ENCODE assay signal across 13 mouse cellular contexts in the genomic region with DNA sequence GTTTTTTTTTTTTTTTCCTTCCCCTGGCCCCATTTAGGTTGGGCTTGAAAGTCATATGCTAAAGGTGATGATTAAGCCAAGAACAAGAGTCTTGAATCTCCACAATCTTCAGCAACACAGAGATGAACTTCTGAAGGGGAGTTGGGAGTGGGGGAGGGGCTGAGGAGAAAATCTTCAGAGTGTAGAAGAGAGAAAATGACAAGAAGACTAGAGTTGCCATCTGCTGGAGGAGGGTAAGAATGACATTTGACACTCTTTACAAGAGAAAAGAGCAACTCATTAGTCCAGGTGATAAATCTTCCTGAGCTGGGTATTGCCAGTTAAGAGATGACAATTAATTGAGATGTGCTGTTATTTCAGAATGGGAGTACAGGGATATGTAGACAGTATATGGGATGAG. TPM values are rescaled to one million over a fixed set of nuclear protein-coding genes. Genes with fewer than 3 reads are reported as not detected.
DNase-seq lines count a peak whose midpoint lies in the region; ATAC-seq and TF ChIP-seq lines count a peak whose summit lies in the region.
"Had no signal": no experiment of that assay in that cellular context is flagged by ENCODE, and none has a peak within 500 bp of the region (broad histone marks: within the 10 kb centered on the region; RNA-seq: fewer than 3 reads in every experiment).

No protein-coding gene starts in this region.

- H3K4me3 ChIP-seq in forebrain, postnatal 0 days (ENCODE audit: low read depth, low read length), result no peak overlapping the region
- H3K4me3 ChIP-seq in forebrain, embryonic 13.5 days, result no peak overlapping the region
- H3K4me3 ChIP-seq in embryonic facial prominence, embryonic 10.5 days, result no peak overlapping the region
- no peak overlapping the region for H3K4me3 ChIP-seq in heart, embryonic 10.5 days
- H3K4me3 ChIP-seq: heart, adult 2 months had no signal

- H3K27ac ChIP-seq in forebrain, postnatal 0 days (ENCODE audit: low read depth, low read length), result no peak overlapping the region
- H3K27ac ChIP-seq in forebrain, embryonic 13.5 days, result no peak overlapping the region
- no peak overlapping the region for H3K27ac ChIP-seq in embryonic facial prominence, embryonic 10.5 days (replicated peaks)
- no peak overlapping the region for H3K27ac ChIP-seq in heart, embryonic 10.5 days
- H3K27ac ChIP-seq: heart, adult 2 months; liver, embryonic 14.5 days had no signal

- H3K4me2 ChIP-seq in forebrain, postnatal 0 days (ENCODE audit: low read depth), result no peak overlapping the region
- no peak overlapping the region for H3K4me2 ChIP-seq in forebrain, embryonic 13.5 days

- no peaks in the 10 kb centered on the region for H3K9me3 ChIP-seq in forebrain, postnatal 0 days (ENCODE audit: low read length)
- no peaks in the 10 kb centered on the region for H3K9me3 ChIP-seq in forebrain, embryonic 13.5 days (replicated peaks)
- no peaks in the 10 kb centered on the region for H3K9me3 ChIP-seq in embryonic facial prominence, embryonic 10.5 days
- no peaks in the 10 kb centered on the region for H3K9me3 ChIP-seq in heart, embryonic 10.5 days

- DNase-seq in forebrain, postnatal 0 days, result peak; percentile 56
- DNase-seq in left cerebral cortex, postnatal 14 days (ENCODE audit: low spot score in 2 of 2), result peak; percentile 53 to 63
- no peak for DNase-seq in left cerebral cortex, postnatal 36 days (ENCODE audit: low spot score in 2 of 2)
- peak; percentile 38 for DNase-seq in ES-CJ7 (ENCODE audit: low read depth, low spot score)
- peak; percentile 13 for DNase-seq in embryonic facial prominence, embryonic 10.5 days (ENCODE audit: low spot score)
- no peak for DNase-seq in testis, postnatal 14 days (ENCODE audit: low spot score)
- DNase-seq in heart, embryonic 10.5 days (ENCODE audit: low spot score), result no peak
- DNase-seq: cerebellum, adult 9-10 months; heart, adult 2 months had no signal

- H3K36me3 ChIP-seq in forebrain, postnatal 0 days (ENCODE audit: insufficient read depth), result no peaks in the 10 kb centered on the region
- H3K36me3 ChIP-seq in forebrain, embryonic 13.5 days (ENCODE audit: poor library complexity, severe bottlenecking), result no peaks in the 10 kb centered on the region
- no peaks in the 10 kb centered on the region for H3K36me3 ChIP-seq in embryonic facial prominence, embryonic 10.5 days (replicated peaks)
- no peaks in the 10 kb centered on the region for H3K36me3 ChIP-seq in heart, embryonic 10.5 days

- TF ChIP-seq CTCF in forebrain, postnatal 0 days (IDR thresholded peaks at IDR 0.05; ENCODE audit: low read depth), result peak; percentile 57

- H3K9ac ChIP-seq in forebrain, postnatal 0 days, result no peak overlapping the region
- no peak overlapping the region for H3K9ac ChIP-seq in forebrain, embryonic 13.5 days
- H3K9ac ChIP-seq: liver, embryonic 14.5 days had no signal

- H3K27me3 ChIP-seq in forebrain, postnatal 0 days (ENCODE audit: insufficient read depth, low read length), result no peaks in the 10 kb centered on the region
- H3K27me3 ChIP-seq in forebrain, embryonic 13.5 days, result no peaks in the 10 kb centered on the region
- no peaks in the 10 kb centered on the region for H3K27me3 ChIP-seq in embryonic facial prominence, embryonic 10.5 days (replicated peaks; ENCODE audit: low read depth, poor library complexity, severe bottlenecking)
- no peaks in the 10 kb centered on the region for H3K27me3 ChIP-seq in heart, embryonic 10.5 days (ENCODE audit: insufficient read depth, poor library complexity, severe bottlenecking)

- peaks cover 8% of the 10 kb centered on the region; the same call in 1 of the 2 replicates for H3K4me1 ChIP-seq in forebrain, postnatal 0 days (ENCODE audit: insufficient read depth)
- H3K4me1 ChIP-seq in forebrain, embryonic 13.5 days, result peaks cover 38% of the 10 kb centered on the region
- 0 out of 2 replicates have a peak, but pooled peaks cover 2% of the 10 kb centered on the region for H3K4me1 ChIP-seq in embryonic facial prominence, embryonic 10.5 days
- no peaks in the 10 kb centered on the region; the same call in 1 of the 2 replicates for H3K4me1 ChIP-seq in heart, embryonic 10.5 days

- intact Hi-C loops in left cerebral cortex, postnatal 14 days (cut with DNase I), result no loop called here
- intact Hi-C loops in left cerebral cortex, postnatal 36 days (cut with DNase I), result no loop called here

- ATAC-seq in forebrain, postnatal 0 days, result no peak
- no peak for ATAC-seq in forebrain, embryonic 13.5 days
- ATAC-seq: activated CD4-positive, CD25-positive, alpha-beta regulatory T cell, adult 4 months had no signal

RNA-seq across cellular contexts. Expression of a gene that starts 23.6 kb away (rescaled TPM):
- 52.2 and 55.3 TPM in 2 replicates for total RNA-seq in forebrain, postnatal 0 days (2014; rRNA removed)
- polyA plus RNA-seq in forebrain, postnatal 0 days (2015; fragmentation: Nextera tagmentation; extraction: Ambion mirVana), result 74.1 and 74.7 TPM in 2 replicates
- 23.9 and 25.2 TPM in 2 replicates for polyA plus RNA-seq in forebrain, embryonic 13.5 days (2015; fragmentation: Nextera tagmentation; extraction: Ambion mirVana)
- 10 to 100 TPM; 90.0 to 91.8 TPM for total RNA-seq in left cerebral cortex, postnatal 14 days (2021)
- 10 to 100 TPM; 62.7 to 63.9 TPM for total RNA-seq in left cerebral cortex, postnatal 36 days (2021)
- polyA plus RNA-seq in embryonic facial prominence, embryonic 10.5 days (2016; fragmentation: Nextera tagmentation; extraction: Ambion mirVana), result 3.6 and 4.9 TPM in 2 replicates
- polyA plus RNA-seq in heart, embryonic 10.5 days (2016; fragmentation: Nextera tagmentation; extraction: Ambion mirVana), result 0.25 and 1.5 TPM in 2 replicates
- total RNA-seq: heart, adult 2 months; monocyte, adult 5-6 weeks had no signal
- polyA plus RNA-seq: activated CD4-positive, CD25-positive, alpha-beta regulatory T cell, adult 4 months had no signal

Comparison
In these comparisons a context has a peak if more than half of its experiments do, and no peak if none do; other contexts are left out.
1. DNase-seq: peak in forebrain, postnatal 0 days (single experiment), left cerebral cortex, postnatal 14 days (2 of 2), ES-CJ7 (single experiment) and embryonic facial prominence, embryonic 10.5 days (single experiment); none in left cerebral cortex, postnatal 36 days (0 of 2), testis, postnatal 14 days (single experiment) and heart, embryonic 10.5 days (single experiment).